Mouse (Mus musculus) mammary gland, adult 2 months (tissue): ENCODE data around the gene Mrgprb8. TPM values are rescaled to one million over a fixed set of nuclear protein-coding genes. Genes with fewer than 3 reads are reported as not detected.

Source experiments
- polyA plus RNA-seq: library from polyadenylated mRNA; depleted of rRNA; stranded (reverse); fragments of >200 nt; gene quantifications from 2 replicates; pipeline ENCODE4 v1.2.3, GENCODE M21; 2012; ENCODE audit warnings: low replicate concordance; rRNA removed

The Mrgprb8 gene
- not detected in 2 replicates for polyA plus RNA-seq

GRCm38 (mm10) chr7:48388226-48388625, at the start of gene Mrgprb8:
TSS of gene Mrgprb8 (plus strand) at chr7:48388526.

Other genes with a start within 250 kb of the Mrgprb8 start
- gene Mrgprb5, start 219.5 kb upstream of the Mrgprb8 start, polyA plus RNA-seq: not detected in 2 replicates
- not detected in 2 replicates for gene Mrgprb4, start 189.2 kb upstream of the Mrgprb8 start, polyA plus RNA-seq
- gene Mrgprb1, start 67.8 kb downstream of the Mrgprb8 start, polyA plus RNA-seq: 0.76 and 2.7 TPM in 2 replicates
- gene Mrgprx2, start 110.8 kb downstream of the Mrgprb8 start, polyA plus RNA-seq: 0.08 and 0.47 TPM in 2 replicates
- gene Mrgprb2, start 169.6 kb downstream of the Mrgprb8 start, polyA plus RNA-seq: 0.55 and 1.8 TPM in 2 replicates